Mouse (Mus musculus) CH12.LX (cell line): ENCODE measurements at regions not wholly inside any gene's neighbourhood (a gene's known extent, or its start where the extent isn't known, plus 50 kb on each side); places are given as distances from the start of the nearest gene placed in this dataset.

Experiments used
- CTCF ChIP-seq, 2 experiments: IDR thresholded peaks in 1 of 2; conservative IDR thresholded peaks in 1 of 2; 2 replicates each; pipeline ENCODE4 v1.5.1; 2011 to 2012; ENCODE audit warnings: low read depth in 2 of 2, low read length in 2 of 2, improper control_type of control experiment in 1 of 2, inconsistent platforms in 1 of 2, mild to moderate bottlenecking in 1 of 2, moderate library complexity in 1 of 2
- EP300 ChIP-seq: IDR thresholded peaks from 2 replicates; pipeline ENCODE4 v1.6.1; 2011; ENCODE audit warnings: low read length, improper control_type of control experiment
- ZMIZ1 ChIP-seq: IDR thresholded peaks from 2 replicates; pipeline ENCODE4 v1.6.1; 2012; ENCODE audit warnings: low read depth, mild to moderate bottlenecking, inconsistent platforms, low read length, improper control_type of control experiment

GRCm38 (mm10) chr2:51238992-51239391, 90.1 kb upstream of the Rnd3 start:
- TF ChIP-seq EP300 (no peak), ZMIZ1 (no peak), CTCF (conservative IDR thresholded peaks at IDR 0.05 in 1 of 2, IDR thresholded peaks at IDR 0.05 in 1 of 2; ENCODE audit: low read depth in 2 of 2, low read length in 2 of 2) (no peak)
